Mouse (Mus musculus) bone marrow, adult 2 months (tissue): ENCODE results near the gene Rtn4rl1. TPM values are rescaled to one million over a fixed set of nuclear protein-coding genes. Genes with fewer than 3 reads are reported as not detected.
"Not testable (repeated sequence)": the region's sequence is repeated elsewhere in the genome, so short reads cannot be mapped to it uniquely, and the experiment has no call there.

ENCODE experiments used
- H3K27ac ChIP-seq: fragments of 200-500 bp; 2 replicates; pipeline ENCODE4 v1.5.1; 2012; ENCODE audit warnings: low read depth, mild to moderate bottlenecking, control low read depth, inconsistent platforms, low read length; ENCODE audit not compliant: control insufficient read depth, poor library complexity, insufficient read depth
- H3K4me1 ChIP-seq: fragments of 200-500 bp; 2 replicates; pipeline ENCODE4 v1.6.1; 2011; ENCODE audit warnings: low read length; ENCODE audit not compliant: control insufficient read depth, insufficient read depth
- H3K4me3 ChIP-seq: fragments of 200-500 bp; replicated peaks from 2 replicates; pipeline ENCODE3; 2011; ENCODE audit warnings: mild to moderate bottlenecking, low read depth, low read length, control low read depth; ENCODE audit not compliant: control insufficient read depth
- CTCF ChIP-seq: fragments of 200-500 bp; IDR thresholded peaks from 2 replicates; pipeline ENCODE4 v1.5.1; 2011; ENCODE audit warnings: low read length, control low read depth; ENCODE audit not compliant: control insufficient read depth, insufficient read depth
- POLR2A ChIP-seq: fragments of 200-500 bp; IDR thresholded peaks from 2 replicates; pipeline ENCODE4 v1.6.1; 2011; ENCODE audit warnings: low read depth, mild to moderate bottlenecking, control low read depth, low read length, borderline replicate concordance; ENCODE audit not compliant: control insufficient read depth
- WGBS: fragments of 180-500 bp; shearing (Covaris S2); methylation state at CpG from one replicate; pipeline ENCODE4 v1.1.7; 2018; 5-methylcytosine and 5-hydroxymethylcytosine counted together
- polyA plus RNA-seq: library from polyadenylated mRNA; stranded (reverse); fragments of >200 nt; gene quantifications from 2 replicates; pipeline ENCODE4 v1.2.4, GENCODE M21; 2011; ENCODE audit warnings: low replicate concordance; ENCODE audit not compliant: missing spikeins, insufficient read depth, insufficient read length

Gene Rtn4rl1
- polyA plus RNA-seq, 1 experiment = 0.85 TPM

GRCm38 (mm10) chr11:75172151-75173094 is 21.2 kb upstream of the Rtn4rl1 start:
- H3K4me1 ChIP-seq = peaks cover 3% of the 10 kb centered on the region
- H3K4me3 ChIP-seq = no peak overlapping the region
- WGBS = 1% methylated on average over 75 of the region's 75 CpGs
- TF ChIP-seq CTCF (no peak), POLR2A (no peak)
- no peak overlapping the region for H3K27ac ChIP-seq

DNA sequence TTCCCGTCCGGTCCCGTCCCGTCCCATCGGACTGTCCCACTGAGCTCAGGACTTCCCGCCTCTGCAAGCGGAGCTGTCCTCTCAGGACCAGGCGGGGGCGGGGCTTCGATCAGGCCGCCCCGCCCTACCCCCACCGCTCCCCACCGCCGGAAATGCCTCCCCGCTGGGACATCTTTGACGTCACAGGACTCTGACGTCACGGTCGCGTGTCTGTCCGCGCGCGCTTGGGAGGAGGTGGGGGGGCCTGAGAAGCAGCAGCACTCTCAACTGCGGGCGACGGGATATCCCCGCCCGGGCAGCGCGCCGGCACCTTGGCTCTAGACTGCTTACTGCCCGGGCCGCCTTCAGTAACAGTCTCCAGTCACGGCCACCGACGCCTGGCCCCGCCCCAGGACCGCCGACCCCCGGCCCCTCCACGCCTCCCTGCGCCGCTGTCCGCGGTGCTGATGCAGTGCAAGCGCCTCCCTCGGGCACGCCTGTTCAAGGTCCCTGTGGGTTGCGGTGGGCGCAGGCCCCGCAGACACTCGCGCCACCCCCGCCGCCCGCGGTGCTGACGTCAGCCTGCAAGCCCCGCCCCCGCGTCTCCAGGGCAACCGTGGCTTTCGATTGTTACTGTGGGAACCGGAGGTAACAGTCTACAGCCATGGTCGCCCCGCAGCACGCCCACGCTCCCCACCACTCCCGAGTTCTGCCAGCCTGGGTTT is 20.3 kb upstream of the Rtn4rl1 start:
- TF ChIP-seq POLR2A (no peak; the same call in 1 of the 2 replicates), CTCF (no peak)
- Histone ChIP-seq H3K4me3 (peak overlapping the region; percentile 35), H3K27ac (no peak overlapping the region), H3K4me1 (peaks cover 3% of the 10 kb centered on the region)
- WGBS = under 1% methylated on average over 71 of the region's 71 CpGs

DNA sequence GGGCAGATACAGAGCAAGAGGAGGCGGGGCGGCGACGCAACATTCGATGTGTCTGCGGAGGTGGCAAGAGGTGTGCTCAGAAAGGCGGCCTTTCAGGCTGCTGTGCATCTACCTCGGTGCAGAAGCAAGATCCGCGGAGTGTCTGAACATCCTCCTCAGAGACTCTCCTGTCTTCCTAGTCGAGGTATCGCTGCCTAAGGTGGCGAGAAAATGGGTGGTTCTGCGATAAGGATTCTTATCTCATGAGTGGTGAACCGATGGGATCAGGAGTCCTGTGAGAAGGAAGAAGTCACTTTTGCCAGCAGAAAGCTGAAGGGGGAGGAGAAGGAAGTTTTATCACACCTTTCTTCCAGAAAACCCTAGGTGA is 19.8 kb upstream of the Rtn4rl1 start:
- TF ChIP-seq CTCF = no peak
- Histone ChIP-seq H3K4me3 (peak overlapping the region; percentile 35), H3K27ac (no peak overlapping the region; the same call in 1 of the 2 replicates), H3K4me1 (peaks cover 3% of the 10 kb centered on the region)
- WGBS = 4% methylated on average over 15 of the region's 15 CpGs

DNA sequence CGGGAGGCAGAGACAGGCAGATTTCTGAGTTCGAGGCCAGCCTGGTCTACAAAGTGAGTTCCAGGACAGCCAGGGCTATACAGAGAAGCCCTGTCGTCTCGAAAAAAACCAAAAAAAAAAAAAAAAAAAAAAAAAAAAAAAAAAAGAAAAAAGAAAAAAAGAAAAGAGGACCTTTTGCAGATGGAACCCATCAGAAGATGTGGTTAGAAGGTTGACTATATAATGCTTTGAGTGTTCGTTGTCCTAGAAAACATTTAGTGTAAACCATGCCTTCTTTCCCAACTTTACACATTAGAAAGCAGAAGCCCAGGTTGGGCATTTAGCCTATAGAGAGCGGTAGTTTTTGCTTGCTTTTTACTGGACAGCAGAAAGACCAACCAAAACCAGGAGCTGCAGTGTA is 19.0 kb upstream of the Rtn4rl1 start:
- not testable (repeated sequence) for H3K4me3 ChIP-seq, H3K27ac ChIP-seq, H3K4me1 ChIP-seq
- WGBS = 55% methylated on average over 6 of the region's 6 CpGs

DNA sequence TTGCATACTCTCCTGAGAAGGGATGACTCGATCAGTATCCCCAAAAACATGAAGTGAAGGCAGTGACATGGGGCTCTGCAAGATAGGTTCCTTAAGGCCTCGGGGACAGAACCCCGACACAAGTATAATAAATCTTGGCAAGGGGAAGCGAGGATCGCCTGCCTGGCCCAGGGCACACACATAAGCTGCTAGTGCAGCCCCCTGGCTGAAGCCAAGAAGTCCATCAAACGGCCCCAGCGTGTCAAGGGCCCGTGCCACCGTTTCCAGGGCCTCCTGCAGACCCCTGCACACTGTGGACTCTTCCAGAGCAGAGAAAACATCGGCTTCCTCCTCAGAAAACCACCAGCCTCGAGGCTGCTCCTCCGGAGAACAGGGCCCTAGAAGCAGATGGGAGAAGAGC is 15.6 kb upstream of the Rtn4rl1 start:
- Histone ChIP-seq H3K4me3 (peak overlapping the region; percentile 92), H3K27ac (no peak overlapping the region; the same call in 1 of the 2 replicates), H3K4me1 (peaks cover 1% of the 10 kb centered on the region; the same call in 1 of the 2 replicates)
- no peak for TF ChIP-seq CTCF
- TF ChIP-seq POLR2A = no peak
- WGBS = 48% methylated on average over 12 of the region's 12 CpGs

DNA sequence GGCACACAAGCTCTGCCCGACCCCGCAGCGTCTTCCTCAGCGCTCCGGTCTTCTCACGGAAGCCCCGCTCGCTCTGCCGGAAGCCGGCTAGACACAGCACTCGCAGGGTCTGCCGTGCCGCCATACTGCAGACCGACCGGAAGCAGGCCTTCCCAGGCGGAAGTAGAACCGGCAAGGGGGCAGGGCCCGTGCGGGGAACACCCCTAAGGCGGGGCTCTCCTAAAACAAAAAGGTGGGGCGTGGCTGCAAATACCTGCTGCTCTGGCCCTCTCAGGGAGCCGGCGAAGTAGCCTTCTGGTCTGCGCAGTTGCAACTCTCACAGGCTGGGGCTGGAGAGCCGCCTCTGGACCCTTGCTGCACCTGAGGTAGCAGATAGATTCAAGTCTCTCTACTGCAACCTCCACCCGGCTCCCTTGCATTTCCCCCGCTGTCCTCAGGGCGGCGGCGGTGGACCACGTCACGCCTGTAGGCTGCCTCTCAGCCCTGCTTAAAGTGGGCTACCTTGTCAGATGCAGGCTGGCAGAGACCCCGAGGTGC is 14.8 kb upstream of the Rtn4rl1 start, which contains the start of gene Ovca2:
Gene Ovca2, minus strand, starts transcription at position 164 of the 537 bp plus-strand sequence.
- peak within 1 kb of the TSS; percentile 82 for H3K27ac ChIP-seq
- under 1% methylated on average over 33 of the region's 33 CpGs for WGBS
- peak; percentile 79; the same call in 1 of the 2 replicates for TF ChIP-seq POLR2A
- TF ChIP-seq CTCF = peak; percentile 75
- peak within 1 kb of the TSS; percentile 92 for H3K4me3 ChIP-seq
- peaks cover 1% of the 10 kb centered on the region; the same call in 1 of the 2 replicates for H3K4me1 ChIP-seq

- Histone ChIP-seq H3K4me1 (no peaks in the 10 kb centered on the region), H3K4me3 (no peak overlapping the region), H3K27ac (no peak overlapping the region)
- WGBS = 85% methylated on average over 2 of the region's 2 CpGs
- TF ChIP-seq CTCF (no peak), POLR2A (no peak)
These were observed 9.5 kb upstream of the Rtn4rl1 start for GRCm38 (mm10) chr11:75183917-75184570.

- Histone ChIP-seq H3K27ac (no peak overlapping the region), H3K4me1 (no peaks in the 10 kb centered on the region), H3K4me3 (no peak overlapping the region)
- TF ChIP-seq CTCF (no peak), POLR2A (no peak)
- 83% methylated on average over 5 of the region's 5 CpGs for WGBS
These were observed 9.0 kb upstream of the Rtn4rl1 start for GRCm38 (mm10) chr11:75184573-75184972.
